Mouse (Mus musculus) left cerebral cortex, adult 11 months (tissue): ENCODE results near the gene Dnase1l3.
A peak's percentile ranks its signal among the peaks of the same experiment; 100 is the strongest.
"Not testable (repeated sequence)": the region's sequence is repeated elsewhere in the genome, so short reads cannot be mapped to it uniquely, and the experiment has no call there.

ENCODE experiments used
- DNase-seq: peaks from one replicate; pipeline ENCODE4 v3.0.0; 2022; ENCODE audit warnings: low spot score

Gene Dnase1l3

GRCm38 (mm10) chr14:8011938-8012337 is 17.6 kb upstream of the Dnase1l3 start:
- DNase-seq = no peak

- DNase-seq = no peak
Measured at GRCm38 (mm10) chr14:8011297-8011696, 16.9 kb upstream of the Dnase1l3 start.

- no peak for DNase-seq
Measured at GRCm38 (mm10) chr14:8007923-8008322, 13.6 kb upstream of the Dnase1l3 start.

GRCm38 (mm10) chr14:8007486-8007885 is 13.1 kb upstream of the Dnase1l3 start:
- no peak for DNase-seq

GRCm38 (mm10) chr14:8007084-8007483 is 12.7 kb upstream of the Dnase1l3 start:
- DNase-seq = no peak

- DNase-seq = not testable (repeated sequence)
Measured at GRCm38 (mm10) chr14:8006061-8006460, 11.7 kb upstream of the Dnase1l3 start.

- no peak for DNase-seq
Measured at GRCm38 (mm10) chr14:8003727-8004670, 9.6 kb upstream of the Dnase1l3 start.

GRCm38 (mm10) chr14:8003093-8003670 is 8.8 kb upstream of the Dnase1l3 start:
- no peak for DNase-seq

- DNase-seq = peak; percentile 81
Measured at GRCm38 (mm10) chr14:8002432-8003092, 8.2 kb upstream of the Dnase1l3 start, which contains the start of gene Abhd6. Gene Abhd6, plus strand, starts transcription at chr14:8002902.

GRCm38 (mm10) chr14:8000831-8001685 is 6.7 kb upstream of the Dnase1l3 start:
- DNase-seq = no peak

GRCm38 (mm10) chr14:8000247-8000646 is 5.9 kb upstream of the Dnase1l3 start:
- DNase-seq = no peak

GRCm38 (mm10) chr14:7999435-7999834 is 5.1 kb upstream of the Dnase1l3 start:
- DNase-seq = no peak

GRCm38 (mm10) chr14:7999030-7999429 is 4.7 kb upstream of the Dnase1l3 start:
- no peak for DNase-seq

GRCm38 (mm10) chr14:7997255-7997696 is 2.9 kb upstream of the Dnase1l3 start:
- peak; percentile 88 for DNase-seq

GRCm38 (mm10) chr14:7992158-7992557 is 2.2 kb downstream of the Dnase1l3 start:
- no peak for DNase-seq

- DNase-seq = no peak
Measured at GRCm38 (mm10) chr14:7991108-7991776, 3.1 kb downstream of the Dnase1l3 start.

GRCm38 (mm10) chr14:7989961-7990360 is 4.4 kb downstream of the Dnase1l3 start:
- DNase-seq = no peak

- no peak for DNase-seq
Measured at GRCm38 (mm10) chr14:7989371-7989770, 5.0 kb downstream of the Dnase1l3 start.

GRCm38 (mm10) chr14:7986913-7987312 is 7.5 kb downstream of the Dnase1l3 start:
- DNase-seq = no peak

- DNase-seq = no peak
Measured at GRCm38 (mm10) chr14:7981226-7981625, 13.1 kb downstream of the Dnase1l3 start.

- DNase-seq = no peak
Measured at GRCm38 (mm10) chr14:7978183-7978582, 16.2 kb downstream of the Dnase1l3 start.
